Mouse (Mus musculus) naive thymus-derived CD4-positive, alpha-beta T cell, adult 2 months (primary cell): Measurements from ENCODE around the gene Inhbb.

Experiments used
- DNase-seq: peaks from one replicate; pipeline ENCODE4 v3.0.0-alpha.2; 2011; ENCODE audit warnings: low read depth

The Inhbb gene

GRCm38 (mm10) chr1:119380609-119381008 is 41.4 kb downstream of the Inhbb start:
- no peak for DNase-seq

GRCm38 (mm10) chr1:119375376-119375775 is 46.7 kb downstream of the Inhbb start:
- DNase-seq: no peak

- no peak for DNase-seq
Observed at GRCm38 (mm10) chr1:119367546-119367945, 54.5 kb downstream of the Inhbb start.

- DNase-seq: no peak
Observed at GRCm38 (mm10) chr1:119366315-119366714, 55.7 kb downstream of the Inhbb start.
